Mouse (Mus musculus) forebrain, embryonic 12.5 days (tissue): ENCODE results near the gene Gm11127. TPM values are rescaled to one million over a fixed set of nuclear protein-coding genes. Genes with fewer than 3 reads are reported as not detected.
"Not testable (repeated sequence)": the region's sequence is repeated elsewhere in the genome, so short reads cannot be mapped to it uniquely, and the experiment has no call there.

Experiments
- ATAC-seq: fragments of 200-750 bp; cut with Nextera tagmentation; 2 replicates; pipeline ENCODE4 v1.8.0; 2017; ENCODE audit warnings: moderate TSS enrichment; ENCODE audit not compliant: low FRiP score
- H3K27ac ChIP-seq: fragments of 300-500 bp; sonication (generic); 2 replicates; pipeline ENCODE4 v1.5.1; 2016; ENCODE audit warnings: mild to moderate bottlenecking
- H3K27me3 ChIP-seq: fragments of 300-500 bp; sonication (generic); 2 replicates; pipeline ENCODE4 v1.6.1; 2016; ENCODE audit warnings: mild to moderate bottlenecking
- H3K36me3 ChIP-seq: fragments of 300-500 bp; sonication (generic); replicated peaks from 2 replicates; pipeline ENCODE4 v1.6.1; 2016; ENCODE audit warnings: mild to moderate bottlenecking
- H3K4me1 ChIP-seq: fragments of 300-500 bp; sonication (generic); 2 replicates; pipeline ENCODE4 v1.6.1; 2016
- H3K4me2 ChIP-seq: fragments of 300-500 bp; sonication (generic); 2 replicates; pipeline ENCODE4 v1.6.1; 2016; ENCODE audit warnings: mild to moderate bottlenecking, moderate library complexity
- H3K4me3 ChIP-seq: fragments of 300-500 bp; sonication (generic); replicated peaks from 2 replicates; pipeline ENCODE4 v1.5.1; 2016; ENCODE audit warnings: mild to moderate bottlenecking
- H3K9ac ChIP-seq: fragments of 300-500 bp; sonication (generic); 2 replicates; pipeline ENCODE4 v1.6.1; 2016; ENCODE audit warnings: mild to moderate bottlenecking
- H3K9me3 ChIP-seq: fragments of 300-500 bp; sonication (generic); 2 replicates; pipeline ENCODE4 v1.6.1; 2016
- WGBS: fragments of 180-500 bp; shearing (Covaris S2); methylation state at CpG from one replicate; pipeline ENCODE4 v1.1.7; 2016; 5-methylcytosine and 5-hydroxymethylcytosine counted together
- polyA plus RNA-seq: library from polyadenylated mRNA; unstranded; fragments of >200 nt; fragmentation: Nextera tagmentation; extraction: Ambion mirVana; gene quantifications from 2 replicates; pipeline ENCODE4 v1.2.1, GENCODE M21; 2016

The Gm11127 gene
- polyA plus RNA-seq = not detected in 2 replicates

- not testable (repeated sequence) for H3K4me2 ChIP-seq, H3K4me1 ChIP-seq, ATAC-seq, H3K9ac ChIP-seq, H3K27ac ChIP-seq, H3K9me3 ChIP-seq, H3K36me3 ChIP-seq, H3K27me3 ChIP-seq, H3K4me3 ChIP-seq
- WGBS = 33% methylated on average over 1 of the region's 1 CpGs
These were observed at the start of gene Gm11127 for GRCm38 (mm10) chr17:36058362-36058761. Gene Gm11127, minus strand, starts transcription at chr17:36058371.

GRCm38 (mm10) chr17:36102091-36102490 lies 43.9 kb upstream of the Gm11127 start:
- H3K27me3 ChIP-seq, H3K36me3 ChIP-seq, H3K9ac ChIP-seq, H3K27ac ChIP-seq, H3K4me1 ChIP-seq, H3K4me3 ChIP-seq, H3K9me3 ChIP-seq, ATAC-seq, H3K4me2 ChIP-seq: not testable (repeated sequence)
- WGBS = 86% methylated on average over 12 of the region's 12 CpGs

- 40% methylated on average over 2 of the region's 2 CpGs for WGBS
- not testable (repeated sequence) for ATAC-seq, H3K36me3 ChIP-seq, H3K9ac ChIP-seq, H3K4me2 ChIP-seq, H3K9me3 ChIP-seq, H3K27me3 ChIP-seq, H3K4me1 ChIP-seq, H3K4me3 ChIP-seq, H3K27ac ChIP-seq
These were observed 41.4 kb upstream of the Gm11127 start for GRCm38 (mm10) chr17:36099603-36100002.

- ATAC-seq = no peak
- WGBS = 21% methylated on average over 3 of the region's 3 CpGs
- no peak overlapping the region for H3K4me2 ChIP-seq
These were observed 35.8 kb upstream of the Gm11127 start for GRCm38 (mm10) chr17:36093936-36094335.

GRCm38 (mm10) chr17:36092520-36092919 lies 34.3 kb upstream of the Gm11127 start:
- H3K4me1 ChIP-seq, ATAC-seq, H3K9me3 ChIP-seq: not testable (repeated sequence)

More at GRCm38 (mm10) chr17:36093936-36094335, 35.8 kb upstream of the Gm11127 start:
- Histone ChIP-seq H3K9me3 (no peaks in the 10 kb centered on the region), H3K4me3 (no peak overlapping the region), H3K36me3 (no peaks in the 10 kb centered on the region), H3K27ac (no peak overlapping the region), H3K4me1 (no peaks in the 10 kb centered on the region), H3K9ac (no peak overlapping the region), H3K27me3 (no peaks in the 10 kb centered on the region)

GRCm38 (mm10) chr17:36091933-36092332 lies 33.8 kb upstream of the Gm11127 start:
- not testable (repeated sequence) for H3K9ac ChIP-seq, H3K27me3 ChIP-seq, H3K9me3 ChIP-seq, H3K4me2 ChIP-seq, H3K36me3 ChIP-seq, H3K27ac ChIP-seq, H3K4me3 ChIP-seq, H3K4me1 ChIP-seq, ATAC-seq
- no CpG with 5 or more reads among the region's 2 CpGs for WGBS

More at GRCm38 (mm10) chr17:36092520-36092919, 34.3 kb upstream of the Gm11127 start:
- H3K27ac ChIP-seq, H3K4me3 ChIP-seq, H3K9ac ChIP-seq, H3K4me2 ChIP-seq, H3K36me3 ChIP-seq, H3K27me3 ChIP-seq: not testable (repeated sequence)

- not testable (repeated sequence) for H3K36me3 ChIP-seq, H3K9ac ChIP-seq, H3K27ac ChIP-seq, H3K9me3 ChIP-seq, H3K4me3 ChIP-seq, H3K4me1 ChIP-seq, H3K4me2 ChIP-seq, ATAC-seq
- 85% methylated on average over 1 of the region's 1 CpGs for WGBS
- H3K27me3 ChIP-seq = peaks cover 27% of the 10 kb centered on the region
These were observed 27.8 kb upstream of the Gm11127 start for GRCm38 (mm10) chr17:36085976-36086375.

- H3K4me3 ChIP-seq = peak overlapping the region; percentile 53
- H3K27me3 ChIP-seq = peaks cover 27% of the 10 kb centered on the region
- peak overlapping the region; percentile 67 for H3K9ac ChIP-seq
- WGBS = 1% methylated on average over 42 of the region's 42 CpGs
- H3K36me3 ChIP-seq = no peaks in the 10 kb centered on the region
- no peaks in the 10 kb centered on the region for H3K9me3 ChIP-seq
- peak overlapping the region; percentile 91 for H3K4me2 ChIP-seq
- no peak overlapping the region for H3K27ac ChIP-seq
- H3K4me1 ChIP-seq = peaks cover 7% of the 10 kb centered on the region
- peak; percentile 60; the same call in 1 of the 2 replicates for ATAC-seq
These were observed 25.8 kb upstream of the Gm11127 start for GRCm38 (mm10) chr17:36083870-36084451.

GRCm38 (mm10) chr17:36083266-36083869 lies 25.2 kb upstream of the Gm11127 start:
- H3K27ac ChIP-seq = no peak overlapping the region
- WGBS = under 1% methylated on average over 46 of the region's 46 CpGs
- no peaks in the 10 kb centered on the region for H3K36me3 ChIP-seq
- H3K4me1 ChIP-seq = peaks cover 7% of the 10 kb centered on the region
- H3K9me3 ChIP-seq = no peaks in the 10 kb centered on the region
- H3K4me2 ChIP-seq = peak overlapping the region; percentile 91
- peaks cover 27% of the 10 kb centered on the region for H3K27me3 ChIP-seq
- H3K9ac ChIP-seq = peak overlapping the region; percentile 67
- ATAC-seq = peak; percentile 80
- H3K4me3 ChIP-seq = peak overlapping the region; percentile 53

GRCm38 (mm10) chr17:36082519-36083232 lies 24.5 kb upstream of the Gm11127 start:
- H3K9ac ChIP-seq = 0 out of 2 replicates have a peak overlapping the region, but pooled peaks have one; percentile 67
- peak overlapping the region; percentile 91 for H3K4me2 ChIP-seq
- H3K9me3 ChIP-seq, H3K36me3 ChIP-seq, H3K27ac ChIP-seq, H3K4me1 ChIP-seq, ATAC-seq: not testable (repeated sequence)
- peak overlapping the region; percentile 53 for H3K4me3 ChIP-seq
- 25% methylated on average over 6 of the region's 6 CpGs for WGBS
- H3K27me3 ChIP-seq = peaks cover 27% of the 10 kb centered on the region

- not testable (repeated sequence) for H3K4me3 ChIP-seq, H3K4me2 ChIP-seq, H3K4me1 ChIP-seq, H3K9me3 ChIP-seq, H3K9ac ChIP-seq, H3K36me3 ChIP-seq, H3K27ac ChIP-seq, ATAC-seq
- H3K27me3 ChIP-seq = peaks cover 27% of the 10 kb centered on the region
These were observed 23.7 kb upstream of the Gm11127 start for GRCm38 (mm10) chr17:36081901-36082300.

GRCm38 (mm10) chr17:36060829-36061228 lies 2.7 kb upstream of the Gm11127 start:
- Histone ChIP-seq H3K27me3 (no peaks in the 10 kb centered on the region), H3K36me3 (no peaks in the 10 kb centered on the region), H3K4me3 (no peak overlapping the region), H3K27ac (no peak overlapping the region), H3K9ac (no peak overlapping the region), H3K4me2 (no peak overlapping the region), H3K4me1 (no peaks in the 10 kb centered on the region), H3K9me3 (no peaks in the 10 kb centered on the region)
- whole genome bisulfite sequencing = 27% methylated on average over 2 of the region's 2 CpGs
- ATAC-seq = no peak
